Mouse (Mus musculus): ENCODE measurements around the gene Ccdc169.

Ccdc169 gene

GRCm38 (mm10) chr3:55137039-55137438, at the start of gene Ccdc169:
TSS of gene Ccdc169 (plus strand) at chr3:55137339.
- no peak for DNase-seq (ENCODE audit: low spot score)

- no peak for DNase-seq (ENCODE audit: low spot score)
These were observed 49.8 kb upstream of the Ccdc169 start for GRCm38 (mm10) chr3:55087360-55087759.

GRCm38 (mm10) chr3:55088359-55088758, 48.8 kb upstream of the Ccdc169 start:
- DNase-seq (ENCODE audit: low spot score): no peak

- no peak for DNase-seq (ENCODE audit: low spot score)
These were observed 48.3 kb upstream of the Ccdc169 start for GRCm38 (mm10) chr3:55088843-55089242.

- DNase-seq (ENCODE audit: low spot score): no peak
These were observed 47.8 kb upstream of the Ccdc169 start for GRCm38 (mm10) chr3:55089291-55089690.

- no peak for DNase-seq (ENCODE audit: low spot score)
These were observed 44.0 kb upstream of the Ccdc169 start for GRCm38 (mm10) chr3:55093161-55093560.

GRCm38 (mm10) chr3:55095968-55096654, 41.0 kb upstream of the Ccdc169 start:
- DNase-seq (ENCODE audit: low spot score): no peak

GRCm38 (mm10) chr3:55096655-55097005, 40.5 kb upstream of the Ccdc169 start:
- DNase-seq (ENCODE audit: low spot score): no peak

GRCm38 (mm10) chr3:55097186-55097585, 40.0 kb upstream of the Ccdc169 start:
- no peak for DNase-seq (ENCODE audit: low spot score)

- no peak for DNase-seq (ENCODE audit: low spot score)
These were observed 39.1 kb upstream of the Ccdc169 start for GRCm38 (mm10) chr3:55098014-55098413.

- DNase-seq (ENCODE audit: low spot score): no peak
These were observed 38.1 kb upstream of the Ccdc169 start for GRCm38 (mm10) chr3:55098990-55099389.

GRCm38 (mm10) chr3:55101092-55101491, 36.0 kb upstream of the Ccdc169 start:
- no peak for DNase-seq (ENCODE audit: low spot score)

GRCm38 (mm10) chr3:55105372-55106023, 31.6 kb upstream of the Ccdc169 start:
- no peak for DNase-seq (ENCODE audit: low spot score)

GRCm38 (mm10) chr3:55106051-55106450, 31.1 kb upstream of the Ccdc169 start:
- no peak for DNase-seq (ENCODE audit: low spot score)

- DNase-seq (ENCODE audit: low spot score): no peak
These were observed 28.0 kb upstream of the Ccdc169 start for GRCm38 (mm10) chr3:55109097-55109496.

GRCm38 (mm10) chr3:55111935-55112709, 25.0 kb upstream of the Ccdc169 start, which contains the start of gene Spg20:
TSS of gene Spg20 (plus strand) at chr3:55112108.
- DNase-seq (ENCODE audit: low spot score): peak; percentile 87

GRCm38 (mm10) chr3:55112710-55113415, 24.3 kb upstream of the Ccdc169 start:
- DNase-seq (ENCODE audit: low spot score): peak; percentile 25

GRCm38 (mm10) chr3:55114313-55115065, 22.6 kb upstream of the Ccdc169 start:
- peak; percentile 30 for DNase-seq (ENCODE audit: low spot score)

GRCm38 (mm10) chr3:55115071-55115470, 22.1 kb upstream of the Ccdc169 start:
- DNase-seq (ENCODE audit: low spot score): no peak

GRCm38 (mm10) chr3:55115989-55116388, 21.1 kb upstream of the Ccdc169 start:
- DNase-seq (ENCODE audit: low spot score): no peak

- DNase-seq (ENCODE audit: low spot score): no peak
These were observed 17.8 kb upstream of the Ccdc169 start for GRCm38 (mm10) chr3:55119275-55119898.
